Mouse (Mus musculus): ENCODE data around the gene Suds3. TPM values are rescaled to one million over a fixed set of nuclear protein-coding genes. Genes with fewer than 3 reads are reported as not detected.

Gene Suds3
- polyA plus RNA-seq, 1 experiment from 2014 or later: 42.2 TPM

GRCm38 (mm10) chr5:117108731-117109130, 7.2 kb downstream of the Suds3 start:
- H3K4me1 ChIP-seq (replicated peaks; ENCODE audit: control insufficient read depth, insufficient read depth): no peaks in the 10 kb centered on the region
- TF ChIP-seq CTCF (IDR thresholded peaks at IDR 0.05; ENCODE audit: low read depth) (no peak), EP300 (optimal IDR thresholded peaks at IDR 0.05) (no peak)
- H3K27me3 ChIP-seq (ENCODE audit: control insufficient read depth, insufficient read depth, low read length): no peaks in the 10 kb centered on the region
- no peak overlapping the region for H3K4me2 ChIP-seq (replicated peaks; ENCODE audit: low read depth)
- no peak for ATAC-seq (ENCODE audit: low FRiP score, low TSS enrichment)
- H3K4me3 ChIP-seq (ENCODE audit: low read depth, low read length): no peak overlapping the region
- no peak for DNase-seq (ENCODE audit: low spot score)
- H3K9me3 ChIP-seq (ENCODE audit: control insufficient read depth, low read length): no peaks in the 10 kb centered on the region
- no peak overlapping the region for H3K9ac ChIP-seq (ENCODE audit: low read length)
- 95% methylated on average over 13 of the region's 13 CpGs for WGBS
- peaks cover 17% of the 10 kb centered on the region for H3K36me3 ChIP-seq (ENCODE audit: control insufficient read depth, insufficient read depth, low read length)
- no peak overlapping the region for H3K27ac ChIP-seq (replicated peaks)

- no peaks in the 10 kb centered on the region for H3K4me1 ChIP-seq (replicated peaks; ENCODE audit: control insufficient read depth, insufficient read depth)
- no peak overlapping the region for H3K9ac ChIP-seq (ENCODE audit: low read length)
- H3K4me3 ChIP-seq (ENCODE audit: low read depth, low read length): no peak overlapping the region
- H3K27me3 ChIP-seq (ENCODE audit: control insufficient read depth, insufficient read depth, low read length): no peaks in the 10 kb centered on the region
- 90% methylated on average over 13 of the region's 13 CpGs for WGBS
- no peak overlapping the region for H3K4me2 ChIP-seq (replicated peaks; ENCODE audit: low read depth)
- ATAC-seq (ENCODE audit: low FRiP score, low TSS enrichment) (peak; percentile 53; the same call in 1 of the 2 replicates), DNase-seq (ENCODE audit: low spot score) (no peak)
- peaks cover 17% of the 10 kb centered on the region for H3K36me3 ChIP-seq (ENCODE audit: control insufficient read depth, insufficient read depth, low read length)
- H3K27ac ChIP-seq (replicated peaks): no peak overlapping the region
- TF ChIP-seq CTCF (IDR thresholded peaks at IDR 0.05; ENCODE audit: low read depth): no peak
- TF ChIP-seq EP300 (optimal IDR thresholded peaks at IDR 0.05): no peak
- H3K9me3 ChIP-seq (ENCODE audit: control insufficient read depth, low read length): no peaks in the 10 kb centered on the region
Measured at GRCm38 (mm10) chr5:117108292-117108691, 7.6 kb downstream of the Suds3 start.

- DNase-seq (ENCODE audit: low spot score) (no peak), ATAC-seq (ENCODE audit: low FRiP score, low TSS enrichment) (no peak)
- no peak overlapping the region for H3K4me2 ChIP-seq (replicated peaks; ENCODE audit: low read depth)
- peaks cover 20% of the 10 kb centered on the region for H3K36me3 ChIP-seq (ENCODE audit: control insufficient read depth, insufficient read depth, low read length)
- no peak overlapping the region for H3K9ac ChIP-seq (ENCODE audit: low read length)
- TF ChIP-seq EP300 (optimal IDR thresholded peaks at IDR 0.05) (no peak), CTCF (IDR thresholded peaks at IDR 0.05; ENCODE audit: low read depth) (no peak)
- 91% methylated on average over 9 of the region's 9 CpGs for WGBS
- H3K4me1 ChIP-seq (replicated peaks; ENCODE audit: control insufficient read depth, insufficient read depth): no peaks in the 10 kb centered on the region
- no peaks in the 10 kb centered on the region for H3K27me3 ChIP-seq (ENCODE audit: control insufficient read depth, insufficient read depth, low read length)
- H3K27ac ChIP-seq (replicated peaks): no peak overlapping the region
- no peak overlapping the region for H3K4me3 ChIP-seq (ENCODE audit: low read depth, low read length)
- H3K9me3 ChIP-seq (ENCODE audit: control insufficient read depth, low read length): no peaks in the 10 kb centered on the region
Measured at GRCm38 (mm10) chr5:117105761-117106160, 10.2 kb downstream of the Suds3 start.

- DNase-seq (ENCODE audit: low spot score): no peak
- Histone ChIP-seq H3K27ac (replicated peaks) (no peak overlapping the region), H3K4me2 (replicated peaks; ENCODE audit: low read depth) (no peak overlapping the region), H3K27me3 (ENCODE audit: control insufficient read depth, insufficient read depth, low read length) (no peaks in the 10 kb centered on the region), H3K36me3 (ENCODE audit: control insufficient read depth, insufficient read depth, low read length) (peaks cover 20% of the 10 kb centered on the region), H3K4me3 (ENCODE audit: low read depth, low read length) (no peak overlapping the region), H3K9me3 (ENCODE audit: control insufficient read depth, low read length) (no peaks in the 10 kb centered on the region), H3K9ac (ENCODE audit: low read length) (no peak overlapping the region), H3K4me1 (replicated peaks; ENCODE audit: control insufficient read depth, insufficient read depth) (no peaks in the 10 kb centered on the region)
- ATAC-seq (ENCODE audit: low FRiP score, low TSS enrichment): no peak
- TF ChIP-seq CTCF (IDR thresholded peaks at IDR 0.05; ENCODE audit: low read depth): no peak
- TF ChIP-seq EP300 (optimal IDR thresholded peaks at IDR 0.05): no peak
- 96% methylated on average over 12 of the region's 12 CpGs for WGBS
Measured at GRCm38 (mm10) chr5:117104329-117104728, 11.6 kb downstream of the Suds3 start.

GRCm38 (mm10) chr5:117103194-117103929, 12.6 kb downstream of the Suds3 start:
- H3K9ac ChIP-seq (ENCODE audit: low read length): no peak overlapping the region
- H3K27me3 ChIP-seq (ENCODE audit: control insufficient read depth, insufficient read depth, low read length): no peaks in the 10 kb centered on the region
- ATAC-seq (ENCODE audit: low FRiP score, low TSS enrichment) (no peak), DNase-seq (ENCODE audit: low spot score) (no peak)
- H3K9me3 ChIP-seq (ENCODE audit: control insufficient read depth, low read length): no peaks in the 10 kb centered on the region
- no peak for TF ChIP-seq EP300 (optimal IDR thresholded peaks at IDR 0.05)
- TF ChIP-seq CTCF (IDR thresholded peaks at IDR 0.05; ENCODE audit: low read depth): no peak
- WGBS: 94% methylated on average over 20 of the region's 20 CpGs
- no peaks in the 10 kb centered on the region for H3K4me1 ChIP-seq (replicated peaks; ENCODE audit: control insufficient read depth, insufficient read depth)
- peaks cover 15% of the 10 kb centered on the region for H3K36me3 ChIP-seq (ENCODE audit: control insufficient read depth, insufficient read depth, low read length)
- no peak overlapping the region for H3K4me2 ChIP-seq (replicated peaks; ENCODE audit: low read depth)
- H3K4me3 ChIP-seq (ENCODE audit: low read depth, low read length): no peak overlapping the region
- H3K27ac ChIP-seq (replicated peaks): no peak overlapping the region

GRCm38 (mm10) chr5:117099742-117100141, 16.2 kb downstream of the Suds3 start:
- H3K4me3 ChIP-seq (ENCODE audit: low read depth, low read length): no peak overlapping the region
- H3K9ac ChIP-seq (ENCODE audit: low read length): no peak overlapping the region
- DNase-seq (ENCODE audit: low spot score): no peak
- WGBS: 85% methylated on average over 11 of the region's 11 CpGs
- no peaks in the 10 kb centered on the region for H3K4me1 ChIP-seq (replicated peaks; ENCODE audit: control insufficient read depth, insufficient read depth)
- no peak for ATAC-seq (ENCODE audit: low FRiP score, low TSS enrichment)
- no peak overlapping the region for H3K27ac ChIP-seq (replicated peaks)
- H3K27me3 ChIP-seq (ENCODE audit: control insufficient read depth, insufficient read depth, low read length): no peaks in the 10 kb centered on the region
- TF ChIP-seq EP300 (optimal IDR thresholded peaks at IDR 0.05) (no peak), CTCF (IDR thresholded peaks at IDR 0.05; ENCODE audit: low read depth) (peak; percentile 46)
- no peak overlapping the region for H3K4me2 ChIP-seq (replicated peaks; ENCODE audit: low read depth)
- no peaks in the 10 kb centered on the region for H3K9me3 ChIP-seq (ENCODE audit: control insufficient read depth, low read length)
- H3K36me3 ChIP-seq (ENCODE audit: control insufficient read depth, insufficient read depth, low read length): peaks cover 3% of the 10 kb centered on the region; the same call in 1 of the 2 replicates

Measured in stomach, postnatal 0 days (tissue).